26 mouse cellular contexts compared by ENCODE assay signal in the genomic region with DNA sequence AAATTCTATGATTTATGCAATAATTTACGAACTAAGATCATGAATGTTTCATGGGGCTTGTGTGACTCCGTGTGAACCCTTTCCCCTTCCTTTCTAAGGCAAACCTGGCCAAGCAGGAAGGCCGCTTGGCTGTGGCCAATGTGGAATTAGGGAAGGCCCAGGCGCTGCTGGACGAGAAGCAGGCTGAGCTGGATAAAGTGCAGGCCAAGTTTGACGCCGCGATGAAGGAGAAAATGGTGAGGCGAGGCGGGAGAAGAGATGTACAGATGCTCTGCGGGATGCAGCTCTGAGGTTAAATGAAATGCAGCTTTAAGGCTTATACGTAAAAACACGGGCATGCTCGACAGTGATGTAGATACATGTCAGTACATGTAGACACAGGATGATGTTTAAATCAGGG.
DNase-seq lines count a peak whose midpoint lies in the region; ATAC-seq lines count a peak whose summit lies in the region.
"Had no signal": no experiment of that assay in that cellular context is flagged by ENCODE, and none has a peak within 500 bp of the region (broad histone marks: within the 10 kb centered on the region; RNA-seq: fewer than 3 reads in every experiment).

No protein-coding gene starts in this region.

- DNase-seq in heart, embryonic 10.5 days (ENCODE audit: low spot score), result peak; percentile 69
- no peak for DNase-seq in heart, adult 18-20 months
- no peak for DNase-seq in midbrain, embryonic 10.5 days (ENCODE audit: low spot score)
- peak; percentile 40 for DNase-seq in forelimb bud, embryonic 11.5 days (ENCODE audit: low read depth, low spot score)
- peak; percentile 38 for DNase-seq in limb, embryonic 11.5 days (ENCODE audit: low spot score)
- DNase-seq in left cerebral cortex, postnatal 25 days (ENCODE audit: low spot score in 2 of 2), result no peak
- DNase-seq: adrenal gland, postnatal 10 days; adrenal gland, postnatal 36 days; B cell, adult 2 months; cerebellum, adult 18-20 months; cerebellum, adult 9-10 months; cerebellum, postnatal 14 days; gastrocnemius, adult 2 months; gastrocnemius, postnatal 14 days; heart, adult 2 months; heart, postnatal 36 days had no signal

- no peaks in the 10 kb centered on the region for H3K4me1 ChIP-seq in heart, embryonic 10.5 days
- H3K4me1 ChIP-seq in midbrain, embryonic 13.5 days (replicated peaks), result 0 out of 2 replicates have a peak, but pooled peaks cover 5% of the 10 kb centered on the region
- H3K4me1 ChIP-seq in midbrain, embryonic 10.5 days, result peaks cover 7% of the 10 kb centered on the region
- no peaks in the 10 kb centered on the region for H3K4me1 ChIP-seq in limb, embryonic 11.5 days (ENCODE audit: control insufficient read depth, insufficient read depth, low read length)
- H3K4me1 ChIP-seq: forebrain, embryonic 10.5 days; forebrain, embryonic 13.5 days had no signal

- no peak overlapping the region for H3K4me3 ChIP-seq in heart, embryonic 10.5 days
- H3K4me3 ChIP-seq in midbrain, embryonic 13.5 days (replicated peaks), result no peak overlapping the region
- no peak overlapping the region for H3K4me3 ChIP-seq in midbrain, embryonic 10.5 days
- no peak overlapping the region for H3K4me3 ChIP-seq in limb, embryonic 11.5 days (ENCODE audit: low read depth, low read length)
- H3K4me3 ChIP-seq: forebrain, embryonic 10.5 days; forebrain, embryonic 13.5 days; gastrocnemius, adult 2 months; heart, adult 2 months; hindbrain, embryonic 10.5 days; hindbrain, embryonic 13.5 days had no signal

- H3K9ac ChIP-seq in midbrain, embryonic 13.5 days (replicated peaks), result no peak overlapping the region
- no peak overlapping the region for H3K9ac ChIP-seq in limb, embryonic 11.5 days (ENCODE audit: low read length)
- H3K9ac ChIP-seq: forebrain, embryonic 13.5 days; hindbrain, embryonic 13.5 days had no signal

- H3K36me3 ChIP-seq in heart, embryonic 10.5 days, result no peaks in the 10 kb centered on the region
- H3K36me3 ChIP-seq in midbrain, embryonic 13.5 days, result no peaks in the 10 kb centered on the region
- H3K36me3 ChIP-seq in midbrain, embryonic 10.5 days, result no peaks in the 10 kb centered on the region
- no peaks in the 10 kb centered on the region for H3K36me3 ChIP-seq in limb, embryonic 11.5 days (ENCODE audit: control insufficient read depth, insufficient read depth, low read length)
- H3K36me3 ChIP-seq: forebrain, embryonic 10.5 days; hindbrain, embryonic 10.5 days; hindbrain, embryonic 13.5 days had no signal

- 70% methylated on average over 14 of the region's 14 CpGs for WGBS in heart, embryonic 10.5 days
- whole genome bisulfite sequencing in midbrain, embryonic 13.5 days, result 79% methylated on average over 14 of the region's 14 CpGs
- WGBS in midbrain, embryonic 10.5 days, result 89% methylated on average over 14 of the region's 14 CpGs
- WGBS in limb, embryonic 11.5 days, result 75% methylated on average over 14 of the region's 14 CpGs

- no peaks in the 10 kb centered on the region for H3K27me3 ChIP-seq in heart, embryonic 10.5 days (ENCODE audit: insufficient read depth, poor library complexity, severe bottlenecking)
- no peaks in the 10 kb centered on the region for H3K27me3 ChIP-seq in midbrain, embryonic 13.5 days
- H3K27me3 ChIP-seq in midbrain, embryonic 10.5 days (ENCODE audit: low read depth, poor library complexity, severe bottlenecking), result no peaks in the 10 kb centered on the region
- H3K27me3 ChIP-seq in limb, embryonic 11.5 days (ENCODE audit: control insufficient read depth, insufficient read depth, low read length), result no peaks in the 10 kb centered on the region
- H3K27me3 ChIP-seq: CH12.LX; forebrain, embryonic 13.5 days; hindbrain, embryonic 13.5 days had no signal

- no peak overlapping the region for H3K4me2 ChIP-seq in midbrain, embryonic 13.5 days (replicated peaks)
- no peak overlapping the region for H3K4me2 ChIP-seq in limb, embryonic 11.5 days (ENCODE audit: low read depth, severe bottlenecking)
- H3K4me2 ChIP-seq: forebrain, embryonic 13.5 days; heart, embryonic 11.5 days; hindbrain, embryonic 13.5 days had no signal

- no peaks in the 10 kb centered on the region for H3K9me3 ChIP-seq in heart, embryonic 10.5 days
- H3K9me3 ChIP-seq in midbrain, embryonic 13.5 days, result no peaks in the 10 kb centered on the region
- H3K9me3 ChIP-seq in midbrain, embryonic 10.5 days (replicated peaks), result no peaks in the 10 kb centered on the region
- no peaks in the 10 kb centered on the region for H3K9me3 ChIP-seq in limb, embryonic 11.5 days (ENCODE audit: control insufficient read depth, low read length)
- H3K9me3 ChIP-seq: forebrain, embryonic 10.5 days; forebrain, embryonic 13.5 days; hindbrain, embryonic 13.5 days had no signal

- no peak for ATAC-seq in midbrain, embryonic 13.5 days
- no peak for ATAC-seq in limb, embryonic 11.5 days (ENCODE audit: insufficient number of reproducible peaks, low FRiP score, low TSS enrichment, low read depth)
- ATAC-seq: forebrain, embryonic 13.5 days; forebrain, embryonic 16.5 days; hindbrain, embryonic 16.5 days; Patski had no signal

- no peak overlapping the region for H3K27ac ChIP-seq in heart, embryonic 10.5 days
- H3K27ac ChIP-seq in midbrain, embryonic 13.5 days, result peak overlapping the region; percentile 51; the same call in 1 of the 2 replicates
- no peak overlapping the region for H3K27ac ChIP-seq in midbrain, embryonic 10.5 days (replicated peaks)
- no peak overlapping the region for H3K27ac ChIP-seq in limb, embryonic 11.5 days (replicated peaks; ENCODE audit: low read depth, low read length)
- H3K27ac ChIP-seq: forebrain, embryonic 10.5 days; forebrain, embryonic 13.5 days; gastrocnemius, adult 2 months; heart, adult 2 months; hindbrain, embryonic 10.5 days; hindbrain, embryonic 13.5 days had no signal

- intact Hi-C loops in left cerebral cortex, postnatal 25 days (cut with DNase I), result no loop called here

Comparison
In these comparisons a context has a peak if more than half of its experiments do, and no peak if none do; other contexts are left out.
1. DNase-seq: peak in heart, embryonic 10.5 days (single experiment), forelimb bud, embryonic 11.5 days (single experiment) and limb, embryonic 11.5 days (single experiment); none in heart, adult 18-20 months (0 of 2), midbrain, embryonic 10.5 days (single experiment) and left cerebral cortex, postnatal 25 days (0 of 2).